Comparison of ENCODE assay signal across 9 mouse cellular contexts in genomic region chr3:108209536-108209935, GRCm38 (mm10). TPM values are rescaled to one million over a fixed set of nuclear protein-coding genes. Genes with fewer than 3 reads are reported as not detected.
A peak's percentile ranks its signal among the peaks of the same experiment; 100 is the strongest.
DNase-seq lines count a peak whose midpoint lies in the region; ATAC-seq and TF ChIP-seq lines count a peak whose summit lies in the region.
"Had no signal": no experiment of that assay in that cellular context is flagged by ENCODE, and none has a peak within 500 bp of the region (broad histone marks: within the 10 kb centered on the region; RNA-seq: fewer than 3 reads in every experiment).

No protein-coding gene starts in this region.

- H3K27me3 ChIP-seq in thymus, adult 2 months (ENCODE audit: control insufficient read depth, insufficient read depth, low read length) = no peaks in the 10 kb centered on the region
- H3K27me3 ChIP-seq in liver, embryonic 12.5 days (replicated peaks) = peaks cover 16% of the 10 kb centered on the region

- H3K36me3 ChIP-seq in thymus, adult 2 months (ENCODE audit: control insufficient read depth, insufficient read depth, low read length) = no peaks in the 10 kb centered on the region
- peaks cover 33% of the 10 kb centered on the region for H3K36me3 ChIP-seq in liver, embryonic 12.5 days

- no peak for TF ChIP-seq POLR2A in thymus, adult 2 months (IDR thresholded peaks at IDR 0.05; ENCODE audit: control insufficient read depth, extremely low read depth, insufficient read depth, low read length, poor library complexity)

- H3K4me2 ChIP-seq in liver, embryonic 12.5 days = peak overlapping the region; percentile 97

- 10% methylated on average over 8 of the region's 8 CpGs for WGBS in thymus, adult 2 months
- 13% methylated on average over 8 of the region's 8 CpGs for WGBS in liver, embryonic 12.5 days (ENCODE audit: insufficient replicate concordance)

- H3K4me3 ChIP-seq in thymus, adult 2 months (ENCODE audit: control insufficient read depth, insufficient read depth, low read length) = peak overlapping the region; percentile 66
- H3K4me3 ChIP-seq in liver, embryonic 12.5 days = peak overlapping the region; percentile 70

- no peaks in the 10 kb centered on the region for H3K9me3 ChIP-seq in liver, embryonic 12.5 days (replicated peaks)

- peak overlapping the region; percentile 76 for H3K9ac ChIP-seq in liver, embryonic 12.5 days

- no peak overlapping the region for H3K27ac ChIP-seq in thymus, adult 2 months (ENCODE audit: control insufficient read depth, insufficient read depth, low read length)
- 0 out of 2 replicates have a peak overlapping the region, but pooled peaks have one; percentile 71 for H3K27ac ChIP-seq in liver, embryonic 12.5 days

- peak; percentile 30 for DNase-seq in embryo, embryonic 10 days (ENCODE audit: low spot score)
- no peak for DNase-seq in embryo, embryonic 11 days
- no peak for DNase-seq in thymus, adult 2 months
- DNase-seq in thymus, postnatal 36 days = no peak
- no peak for DNase-seq in adrenal gland, postnatal 14 days
- DNase-seq in kidney, postnatal 14 days = no peak

- no peak for ATAC-seq in liver, embryonic 12.5 days
- no peak for ATAC-seq in megakaryocyte-erythroid progenitor cell, adult 5-6 weeks (replicated peaks; ENCODE audit: low FRiP score, low TSS enrichment, poor library complexity, severe bottlenecking)

- TF ChIP-seq CTCF in thymus, adult 2 months (IDR thresholded peaks at IDR 0.05; ENCODE audit: borderline replicate concordance, control insufficient read depth, extremely low read depth, insufficient read depth, low read length, poor library complexity) = no peak

- peaks cover 13% of the 10 kb centered on the region for H3K4me1 ChIP-seq in thymus, adult 2 months (replicated peaks; ENCODE audit: control insufficient read depth, insufficient read depth, low read length)
- H3K4me1 ChIP-seq in liver, embryonic 12.5 days = peaks cover 28% of the 10 kb centered on the region

RNA-seq across cellular contexts. Expression of gene Atxn7l2, which starts 1.2 kb away (rescaled TPM):
- polyA plus RNA-seq in thymus, adult 2 months (2012; rRNA removed) = 38.0 and 38.8 TPM in 2 replicates
- 4.5 and 4.9 TPM in 2 replicates for polyA plus RNA-seq in liver, embryonic 12.5 days (2016; fragmentation: Nextera tagmentation; extraction: Ambion mirVana)
- total RNA-seq in megakaryocyte-erythroid progenitor cell, adult 5-6 weeks (2014; fragmentation: Nextera tagmentation) = 8.3 and 12.1 TPM in 2 replicates
- total RNA-seq in megakaryocyte-erythroid progenitor cell, adult 5-6 weeks (2017) = 1.9 and 3.2 TPM in 2 replicates
- total RNA-seq in adrenal gland, postnatal 14 days (2021) = 8.1 and 10.2 TPM in 2 replicates

RNA-seq across cellular contexts. Expression of gene Cyb561d1, which starts 8.5 kb away (rescaled TPM):
- 21.9 and 23.0 TPM in 2 replicates for polyA plus RNA-seq in thymus, adult 2 months (2012; rRNA removed)
- 2.8 TPM in 2 replicates for polyA plus RNA-seq in liver, embryonic 12.5 days (2016; fragmentation: Nextera tagmentation; extraction: Ambion mirVana)
- 3.8 and 5.0 TPM in 2 replicates for total RNA-seq in megakaryocyte-erythroid progenitor cell, adult 5-6 weeks (2014; fragmentation: Nextera tagmentation)
- total RNA-seq in megakaryocyte-erythroid progenitor cell, adult 5-6 weeks (2017) = 3.5 and 4.6 TPM in 2 replicates
- 5.7 and 9.6 TPM in 2 replicates for total RNA-seq in adrenal gland, postnatal 14 days (2021)

RNA-seq across cellular contexts. Expression of gene Sypl2, which starts 16.9 kb away (rescaled TPM):
- polyA plus RNA-seq in thymus, adult 2 months (2012; rRNA removed) = 0.40 and 0.62 TPM in 2 replicates
- polyA plus RNA-seq in liver, embryonic 12.5 days (2016; fragmentation: Nextera tagmentation; extraction: Ambion mirVana) = 0.12 and 0.14 TPM in 2 replicates
- not detected in 2 replicates for total RNA-seq in megakaryocyte-erythroid progenitor cell, adult 5-6 weeks (2014; fragmentation: Nextera tagmentation)
- not detected in 2 replicates for total RNA-seq in megakaryocyte-erythroid progenitor cell, adult 5-6 weeks (2017)
- total RNA-seq in adrenal gland, postnatal 14 days (2021) = 0.15 and 0.22 TPM in 2 replicates
- total RNA-seq: hematopoietic stem cell, adult 5-6 weeks had no signal

RNA-seq across cellular contexts. Expression of gene Amigo1, which starts 23.4 kb away (rescaled TPM):
- 10.8 and 11.2 TPM in 2 replicates for polyA plus RNA-seq in thymus, adult 2 months (2012; rRNA removed)
- 1.1 and 1.2 TPM in 2 replicates for polyA plus RNA-seq in liver, embryonic 12.5 days (2016; fragmentation: Nextera tagmentation; extraction: Ambion mirVana)
- total RNA-seq in megakaryocyte-erythroid progenitor cell, adult 5-6 weeks (2014; fragmentation: Nextera tagmentation) = 1.3 and 2.3 TPM in 2 replicates
- 0.66 and 1.9 TPM in 2 replicates for total RNA-seq in megakaryocyte-erythroid progenitor cell, adult 5-6 weeks (2017)
- 19.3 and 19.5 TPM in 2 replicates for total RNA-seq in adrenal gland, postnatal 14 days (2021)

RNA-seq across cellular contexts. Expression of gene Psma5, which starts 47.2 kb away (rescaled TPM):
- 57.5 and 71.3 TPM in 2 replicates for polyA plus RNA-seq in thymus, adult 2 months (2012; rRNA removed)
- 213 and 222 TPM in 2 replicates for polyA plus RNA-seq in liver, embryonic 12.5 days (2016; fragmentation: Nextera tagmentation; extraction: Ambion mirVana)
- 223 and 248 TPM in 2 replicates for total RNA-seq in megakaryocyte-erythroid progenitor cell, adult 5-6 weeks (2014; fragmentation: Nextera tagmentation)
- total RNA-seq in megakaryocyte-erythroid progenitor cell, adult 5-6 weeks (2017) = 358 and 414 TPM in 2 replicates
- total RNA-seq in adrenal gland, postnatal 14 days (2021) = 83.9 and 86.4 TPM in 2 replicates
